Mouse (Mus musculus): ENCODE measurements around the gene Bcr. TPM values are rescaled to one million over a fixed set of nuclear protein-coding genes. Genes with fewer than 3 reads are reported as not detected.

Gene Bcr
- polyA plus RNA-seq (2014; fragmentation: Illumina TruSeq; extraction: RNeasy Lipid Tissue Mini Kit (QIAGEN cat#74804); ENCODE audit: low read depth, low replicate concordance) = 8.5 TPM

DNA sequence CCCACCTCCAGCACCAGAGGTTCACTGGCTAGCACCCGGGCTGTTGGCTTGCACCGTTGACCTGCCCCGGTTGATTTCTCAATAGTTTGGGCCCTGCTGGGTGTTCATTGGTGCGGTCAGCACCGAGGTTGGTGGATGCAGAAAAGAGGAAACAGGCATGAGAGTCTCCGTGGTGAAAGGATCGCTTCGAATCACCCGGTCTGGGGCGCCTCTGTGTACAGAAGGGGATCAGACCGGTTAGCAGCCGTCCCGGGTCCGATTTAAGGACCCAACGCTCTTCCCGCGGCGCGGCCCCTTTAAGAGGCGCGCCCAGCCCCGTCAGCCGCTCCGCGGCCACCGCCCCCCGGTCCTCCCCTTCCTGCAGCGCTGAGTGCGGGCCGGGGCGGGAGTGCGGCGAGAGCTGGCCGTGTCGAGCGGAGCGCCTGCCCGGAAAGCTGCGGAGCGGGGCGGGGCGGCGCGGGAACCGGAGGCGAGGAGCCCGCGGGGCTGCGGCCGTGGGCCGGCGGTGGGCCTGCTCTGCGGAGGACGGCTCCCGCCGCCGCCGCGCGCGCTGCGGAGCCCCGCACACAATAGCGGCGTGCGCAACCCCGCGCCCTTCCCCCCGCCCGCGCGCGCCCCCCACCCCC, at the start of gene Bcr:
Gene Bcr (plus strand): TSS at position 376 of the 626 bp plus-strand sequence.

DNA sequence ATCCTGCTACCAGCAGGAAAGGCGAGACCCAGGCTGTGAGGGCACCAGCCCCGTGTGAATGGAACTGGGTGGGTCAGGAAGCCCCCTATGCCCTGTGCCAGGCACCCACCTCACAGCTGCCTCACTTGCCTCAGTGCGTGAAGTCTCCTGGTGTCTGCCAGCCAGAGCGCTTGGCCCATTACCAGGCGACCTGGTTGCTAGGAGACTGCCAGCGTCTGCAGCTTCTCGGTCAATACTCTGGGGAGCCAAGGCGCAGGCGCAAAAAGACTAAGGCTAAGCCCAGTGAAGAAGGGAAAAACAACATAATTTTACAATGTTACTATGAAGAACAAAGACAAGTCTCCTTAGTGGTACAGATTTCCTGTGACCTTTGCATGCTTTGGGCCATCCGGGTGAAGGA, 28.0 kb upstream of the Bcr start, which contains the start of gene Rsph14:
Gene Rsph14 (minus strand): TSS at position 192 of the 400 bp plus-strand sequence.

DNA sequence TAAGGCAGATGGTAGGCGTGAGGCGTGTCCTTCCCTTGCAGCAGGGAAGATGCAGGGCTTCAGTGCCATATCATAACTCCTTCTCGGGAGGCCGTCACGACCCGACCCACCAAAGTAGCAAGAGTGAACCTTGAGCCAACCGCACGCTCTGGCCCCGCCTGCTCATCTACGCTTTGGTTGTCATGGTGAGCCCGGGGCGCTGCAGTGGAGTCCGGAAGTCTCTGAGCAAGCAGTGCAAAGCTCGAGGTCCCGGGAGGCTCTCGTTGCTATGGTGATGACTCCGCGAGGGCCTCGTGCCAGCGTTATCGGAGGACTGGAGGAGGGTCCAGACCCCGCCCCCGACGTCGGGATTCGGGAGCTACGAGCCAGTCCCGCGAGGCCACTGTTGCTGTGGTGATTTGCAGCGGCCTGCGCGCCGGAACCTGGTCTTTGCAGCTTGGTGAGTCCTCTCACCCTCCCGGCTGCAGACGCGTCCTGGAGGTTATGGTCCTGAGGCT, 23.5 kb upstream of the Bcr start, which contains the start of gene Rab36:
Gene Rab36 (plus strand): TSS at position 176 of the 497 bp plus-strand sequence.

DNA sequence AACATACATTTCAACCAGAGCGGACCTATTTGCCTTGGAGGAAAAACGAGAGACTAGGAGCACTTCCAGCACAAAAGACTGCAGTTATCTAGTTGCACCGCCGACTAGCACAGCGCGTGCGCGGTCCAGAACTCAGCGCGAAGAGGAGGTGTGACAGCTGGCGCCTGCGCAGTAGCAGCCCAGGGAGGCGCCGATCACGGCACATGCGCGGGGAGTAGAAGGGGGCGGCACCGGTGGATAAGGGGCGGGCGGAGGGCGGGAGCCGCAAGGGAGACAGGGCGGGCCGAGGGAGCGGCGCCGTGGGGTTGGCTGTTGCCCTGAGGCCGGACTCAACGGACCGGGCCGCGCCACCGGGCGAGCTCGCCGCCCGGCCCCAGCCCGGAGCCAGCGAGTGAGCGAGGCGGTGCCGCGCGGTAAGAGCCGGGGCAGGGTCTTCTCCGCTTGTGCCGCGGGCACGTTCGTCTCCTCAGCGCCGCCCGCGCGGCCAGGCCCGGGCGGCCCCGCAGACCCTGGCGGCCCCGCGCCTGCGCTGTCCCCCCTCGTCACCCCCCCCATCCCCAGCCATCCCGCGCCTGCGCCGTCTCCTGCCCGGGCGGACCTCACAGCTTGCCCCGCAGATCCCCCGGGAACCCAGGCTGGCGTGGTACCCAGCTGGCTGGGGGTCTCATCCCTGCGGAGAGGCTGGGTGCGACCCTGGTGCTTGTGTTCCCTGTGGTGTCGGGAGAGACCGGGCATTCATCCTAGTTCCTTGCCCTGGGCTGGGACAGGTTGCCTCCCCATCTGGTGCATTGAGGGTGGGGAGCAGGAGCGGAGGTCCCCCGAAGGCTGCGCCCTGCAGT, 151.6 kb downstream of the Bcr start, which contains the start of gene Specc1l:
Gene Specc1l (plus strand): TSS at position 267 of the 839 bp plus-strand sequence.

Other genes starting within 250 kb of the Bcr start
- 0.86 TPM for gene Gnaz, start 93.4 kb upstream of the Bcr start, polyA plus RNA-seq (2014; fragmentation: Illumina TruSeq; extraction: RNeasy Lipid Tissue Mini Kit (QIAGEN cat#74804); ENCODE audit: low read depth, low replicate concordance)
- not detected for gene Rsph14, start 28.0 kb upstream of the Bcr start, polyA plus RNA-seq (2014; fragmentation: Illumina TruSeq; extraction: RNeasy Lipid Tissue Mini Kit (QIAGEN cat#74804); ENCODE audit: low read depth, low replicate concordance)
- gene Rab36, start 23.5 kb upstream of the Bcr start, polyA plus RNA-seq (2014; fragmentation: Illumina TruSeq; extraction: RNeasy Lipid Tissue Mini Kit (QIAGEN cat#74804); ENCODE audit: low read depth, low replicate concordance) = 1.4 TPM
- 27.6 TPM for gene Specc1l, start 151.5 kb downstream of the Bcr start, polyA plus RNA-seq (2014; fragmentation: Illumina TruSeq; extraction: RNeasy Lipid Tissue Mini Kit (QIAGEN cat#74804); ENCODE audit: low read depth, low replicate concordance)